Mouse (Mus musculus) MEL (cell line): ENCODE data around the gene Stradb. TPM values are rescaled to one million over a fixed set of nuclear protein-coding genes. Genes with fewer than 3 reads are reported as not detected.

Source experiments
- DNase-seq: peaks from one replicate; pipeline ENCODE4 v3.0.0; 2011; ENCODE audit warnings: low read depth, low spot score
- H3K27ac ChIP-seq: 2 replicates; pipeline ENCODE4 v1.5.1; 2012; ENCODE audit warnings: low read depth, mild to moderate bottlenecking, control low read depth, low read length, moderate library complexity; ENCODE audit not compliant: control insufficient read depth
- H3K27me3 ChIP-seq, 2 experiments: fragments of 150-350 bp in 1 of 2; sonication (generic) in 1 of 2; 2 replicates each; pipeline ENCODE4 v1.6.1; 2012; ENCODE audit warnings: low read length in 2 of 2, mild to moderate bottlenecking in 2 of 2, improper control_type of control experiment in 1 of 2, moderate library complexity in 1 of 2; ENCODE audit not compliant: insufficient read depth in 2 of 2, control insufficient read depth in 1 of 2
- H3K36me3 ChIP-seq, 2 experiments: 2 replicates each; pipeline ENCODE4 v1.6.1; 2012 to 2014; ENCODE audit warnings: low read length in 2 of 2, improper control_type of control experiment in 1 of 2, inconsistent platforms in 1 of 2, mild to moderate bottlenecking in 1 of 2; ENCODE audit not compliant: insufficient read depth in 2 of 2, control insufficient read depth in 1 of 2
- H3K4me1 ChIP-seq, 2 experiments: fragments of 150-350 bp in 1 of 2; sonication (generic) in 1 of 2; 2 replicates each; pipeline ENCODE4 v1.6.1; 2012; ENCODE audit warnings: low read length in 2 of 2, improper control_type of control experiment in 1 of 2, mild to moderate bottlenecking in 1 of 2; ENCODE audit not compliant: insufficient read depth in 2 of 2, control insufficient read depth in 1 of 2
- H3K4me3 ChIP-seq, 2 experiments: fragments of 150-350 bp in 1 of 2; sonication (generic) in 1 of 2; 2 replicates each; pipeline ENCODE4 v1.5.1; 2012; ENCODE audit warnings: low read depth in 2 of 2, low read length in 2 of 2, mild to moderate bottlenecking in 2 of 2, moderate library complexity in 2 of 2, control low read depth in 1 of 2, improper control_type of control experiment in 1 of 2; ENCODE audit not compliant: control insufficient read depth in 1 of 2, insufficient read depth in 1 of 2
- H3K79me2 ChIP-seq: 2 replicates; pipeline ENCODE4 v1.6.1; 2012; ENCODE audit warnings: mild to moderate bottlenecking, low read length, moderate library complexity; ENCODE audit not compliant: control insufficient read depth, poor library complexity, insufficient read depth
- H3K9ac ChIP-seq: 2 replicates; pipeline ENCODE4 v1.6.1; 2012; ENCODE audit warnings: low read depth, mild to moderate bottlenecking, control low read depth, low read length, moderate library complexity; ENCODE audit not compliant: control insufficient read depth, poor library complexity, severe bottlenecking
- H3K9me3 ChIP-seq: fragments of 150-350 bp; sonication (generic); replicated peaks from 2 replicates; pipeline ENCODE4 v1.6.1; 2012; ENCODE audit warnings: mild to moderate bottlenecking, low read length, improper control_type of control experiment, moderate library complexity; ENCODE audit not compliant: insufficient read depth
- BHLHE40 ChIP-seq: IDR thresholded peaks from 2 replicates; pipeline ENCODE4 v1.6.1; 2012; ENCODE audit warnings: low read depth, mild to moderate bottlenecking, inconsistent platforms, low read length, improper control_type of control experiment, borderline replicate concordance
- E2F4 ChIP-seq: IDR thresholded peaks from 2 replicates; pipeline ENCODE4 v1.6.1; 2011; ENCODE audit warnings: low read depth, low read length, improper control_type of control experiment, borderline replicate concordance
- ELF1 ChIP-seq: IDR thresholded peaks from 2 replicates; pipeline ENCODE4 v1.6.1; 2014; ENCODE audit warnings: low read depth, mild to moderate bottlenecking, inconsistent platforms, low read length, improper control_type of control experiment, moderate library complexity
- EP300 ChIP-seq, 2 experiments: IDR thresholded peaks; 2 replicates each; pipeline ENCODE4 v1.6.1; 2011; ENCODE audit warnings: improper control_type of control experiment in 2 of 2, low read length in 2 of 2, low read depth in 1 of 2, mild to moderate bottlenecking in 1 of 2
- ETS1 ChIP-seq: IDR thresholded peaks from 2 replicates; pipeline ENCODE4 v1.6.1; 2012; ENCODE audit warnings: low read depth, mild to moderate bottlenecking, inconsistent platforms, low read length, improper control_type of control experiment, moderate library complexity
- GABPA ChIP-seq: IDR thresholded peaks from 2 replicates; pipeline ENCODE4 v1.6.1; 2012; ENCODE audit warnings: low read depth, mild to moderate bottlenecking, inconsistent platforms, low read length, improper control_type of control experiment, moderate library complexity
- GATA1 ChIP-seq: IDR thresholded peaks from 2 replicates; pipeline ENCODE4 v1.6.1; 2011; ENCODE audit warnings: low read depth, low read length, improper control_type of control experiment
- HCFC1 ChIP-seq: IDR thresholded peaks from 2 replicates; pipeline ENCODE4 v1.6.1; 2012; ENCODE audit warnings: low read depth, mild to moderate bottlenecking, inconsistent platforms, low read length, improper control_type of control experiment, moderate library complexity
- JUND ChIP-seq: IDR thresholded peaks from 2 replicates; pipeline ENCODE4 v1.6.1; 2011; ENCODE audit warnings: low read depth, mild to moderate bottlenecking, improper control_type of control experiment, low read length
- KAT2A ChIP-seq: conservative IDR thresholded peaks from 2 replicates; pipeline ENCODE4 v1.6.1; 2012; ENCODE audit warnings: low read depth, low read length, improper control_type of control experiment, inconsistent platforms
- MAX ChIP-seq: IDR thresholded peaks from 2 replicates; pipeline ENCODE4 v1.6.1; 2011; ENCODE audit warnings: low read length, improper control_type of control experiment
- MYB ChIP-seq: IDR thresholded peaks from 2 replicates; pipeline ENCODE4 v1.6.1; 2011; ENCODE audit warnings: mild to moderate bottlenecking, low read depth, low read length, improper control_type of control experiment
- NELFE ChIP-seq: IDR thresholded peaks from 2 replicates; pipeline ENCODE4 v1.6.1; 2011; ENCODE audit warnings: low read depth, low read length, improper control_type of control experiment
- NRF1 ChIP-seq: IDR thresholded peaks from 2 replicates; pipeline ENCODE4 v1.6.1; 2014; ENCODE audit warnings: low read depth, mild to moderate bottlenecking, inconsistent platforms, low read length, improper control_type of control experiment, moderate library complexity; ENCODE audit not compliant: poor library complexity, insufficient read depth, severe bottlenecking
- POLR2A ChIP-seq, 2 experiments: IDR thresholded peaks; 2 replicates each; pipeline ENCODE4 v1.6.1; 2011 to 2012; ENCODE audit warnings: low read length in 2 of 2, mild to moderate bottlenecking in 2 of 2, control low read depth in 1 of 2, improper control_type of control experiment in 1 of 2, low read depth in 1 of 2, moderate library complexity in 1 of 2; ENCODE audit not compliant: control insufficient read depth in 1 of 2, insufficient read depth in 1 of 2, poor library complexity in 1 of 2
- RCOR1 ChIP-seq: IDR thresholded peaks from 2 replicates; pipeline ENCODE4 v1.6.1; 2012; ENCODE audit warnings: low read depth, mild to moderate bottlenecking, inconsistent platforms, low read length, improper control_type of control experiment
- SIN3A ChIP-seq: IDR thresholded peaks from 2 replicates; pipeline ENCODE4 v1.6.1; 2012; ENCODE audit warnings: low read length, improper control_type of control experiment, inconsistent platforms
- SMC3 ChIP-seq: IDR thresholded peaks from 2 replicates; pipeline ENCODE4 v1.6.1; 2011; ENCODE audit warnings: low read depth, low read length, improper control_type of control experiment
- TAL1 ChIP-seq: IDR thresholded peaks from 2 replicates; pipeline ENCODE4 v1.6.1; 2012; ENCODE audit warnings: mild to moderate bottlenecking, inconsistent platforms, low read length, moderate library complexity, mixed read lengths
- TBP ChIP-seq: IDR thresholded peaks from 2 replicates; pipeline ENCODE4 v1.8.0; 2011; ENCODE audit warnings: low read depth, low read length, improper control_type of control experiment
- USF1 ChIP-seq: IDR thresholded peaks from 2 replicates; pipeline ENCODE4 v1.6.1; 2014; ENCODE audit warnings: low read depth, mild to moderate bottlenecking, inconsistent platforms, low read length, improper control_type of control experiment, moderate library complexity
- USF2 ChIP-seq, 2 experiments: IDR thresholded peaks; 2 replicates each; pipeline ENCODE4 v1.6.1; 2011 to 2012; ENCODE audit warnings: improper control_type of control experiment in 2 of 2, low read length in 2 of 2, borderline replicate concordance in 1 of 2, inconsistent platforms in 1 of 2, low read depth in 1 of 2, mild to moderate bottlenecking in 1 of 2; ENCODE audit not compliant: insufficient read depth in 1 of 2
- ZC3H11A ChIP-seq: IDR thresholded peaks from 2 replicates; pipeline ENCODE4 v1.6.1; 2012; ENCODE audit warnings: low read depth, mild to moderate bottlenecking, inconsistent platforms, low read length, improper control_type of control experiment
- ZKSCAN1 ChIP-seq: IDR thresholded peaks from 2 replicates; pipeline ENCODE4 v1.6.1; 2012; ENCODE audit warnings: low read depth, mild to moderate bottlenecking, inconsistent platforms, low read length, improper control_type of control experiment, moderate library complexity
- ZMIZ1 ChIP-seq: IDR thresholded peaks from 2 replicates; pipeline ENCODE4 v1.6.1; 2012; ENCODE audit warnings: low read depth, mild to moderate bottlenecking, inconsistent platforms, low read length, improper control_type of control experiment, moderate library complexity
- ZNF384 ChIP-seq: IDR thresholded peaks from 2 replicates; pipeline ENCODE4 v1.6.1; 2012; ENCODE audit warnings: low read depth, mild to moderate bottlenecking, inconsistent platforms, low read length, improper control_type of control experiment
- polyA plus RNA-seq, 2 experiments: library from polyadenylated mRNA; stranded (reverse) in 1 of 2; unstranded in 1 of 2; fragments of >175 nt in 1 of 2; fragments of >200 nt in 1 of 2; gene quantifications; 2 replicates each; pipeline versions ENCODE4 v1.2.1 to v1.2.4; 2012; ENCODE audit warnings: low replicate concordance in 2 of 2, low read depth in 1 of 2; ENCODE audit not compliant: insufficient read length in 2 of 2, insufficient read depth in 1 of 2, missing spikeins in 1 of 2
- total RNA-seq: library from RNA; depleted of rRNA; stranded (reverse); fragments of 300-350 nt; gene quantifications from 2 replicates; pipeline ENCODE4 v1.2.3, GENCODE M21; 2012

The Stradb gene
- total and polyA plus RNA-seq, 3 experiments, result 4.2 to 11.1 TPM; not detected in 1

- no peak for TF ChIP-seq USF2 (IDR thresholded peaks at IDR 0.05; ENCODE audit: borderline replicate concordance in 1 of 2, insufficient read depth in 1 of 2, low read depth in 1 of 2, low read length in 2 of 2)
- TF ChIP-seq BHLHE40, result no peak
- TF ChIP-seq TAL1, result no peak
- TF ChIP-seq TBP, result no peak
- TF ChIP-seq E2F4, result no peak
- no peak; the same call in 1 of the 2 replicates for TF ChIP-seq ELF1
- no peak for TF ChIP-seq MYB
- TF ChIP-seq NELFE, result peak; percentile 75
- no peak for TF ChIP-seq SIN3A
- no peak for TF ChIP-seq HCFC1
- no peak for TF ChIP-seq GATA1
- TF ChIP-seq MAX, result peak; percentile 36; the same call in 1 of the 2 replicates
- TF ChIP-seq USF1, result no peak
- no peak for TF ChIP-seq ETS1
- TF ChIP-seq JUND, result no peak
- TF ChIP-seq ZNF384, result no peak
- peak; percentile 68 to 86; a peak in 3 of 4 replicates for TF ChIP-seq POLR2A (IDR thresholded peaks at IDR 0.05; ENCODE audit: control insufficient read depth in 1 of 2, insufficient read depth in 1 of 2, low read depth in 1 of 2, low read length in 2 of 2, poor library complexity in 1 of 2)
- TF ChIP-seq RCOR1, result no peak
Measured at GRCm38 (mm10) chr1:58972851-58973365, 414 bp upstream of the Stradb start (continued).

- TF ChIP-seq ZKSCAN1 (no peak), EP300 (IDR thresholded peaks at IDR 0.05; ENCODE audit: low read depth in 1 of 2, low read length in 2 of 2) (no peak), KAT2A (no peak), ZC3H11A (no peak), BHLHE40 (no peak), HCFC1 (no peak), ELF1 (no peak), TAL1 (no peak), GABPA (no peak), SIN3A (no peak), NRF1 (no peak), ETS1 (no peak), SMC3 (no peak), ZMIZ1 (no peak), JUND (no peak)
- no peaks in the 10 kb centered on the region for H3K9me3 ChIP-seq
- no peaks in the 10 kb centered on the region; a peak in 2 of 4 replicates for H3K36me3 ChIP-seq
- no peaks in the 10 kb centered on the region for H3K79me2 ChIP-seq
- no peaks in the 10 kb centered on the region for H3K4me1 ChIP-seq
- H3K9ac ChIP-seq, result no peak overlapping the region
- no peak overlapping the region for H3K4me3 ChIP-seq
- no peak overlapping the region for H3K27ac ChIP-seq
- H3K27me3 ChIP-seq, result no peaks in the 10 kb centered on the region
- no peak for DNase-seq
Measured at GRCm38 (mm10) chr1:58982276-58982675, 9.0 kb downstream of the Stradb start.
